Mouse (Mus musculus) cerebellum, adult 2 months (tissue): ENCODE results near the gene Atcay. TPM values are rescaled to one million over a fixed set of nuclear protein-coding genes. Genes with fewer than 3 reads are reported as not detected.
"Not testable (repeated sequence)": the region's sequence is repeated elsewhere in the genome, so short reads cannot be mapped to it uniquely, and the experiment has no call there.

ENCODE experiments used
- DNase-seq, 2 experiments: peaks; one replicate each; pipeline ENCODE4 v3.0.0; 2021
- H3K27ac ChIP-seq: fragments of 200-500 bp; 2 replicates; pipeline ENCODE4 v1.5.1; 2012; ENCODE audit warnings: low read length, control low read depth, inconsistent platforms; ENCODE audit not compliant: insufficient read depth
- H3K27me3 ChIP-seq: fragments of 200-500 bp; 2 replicates; pipeline ENCODE4 v1.6.1; 2012; ENCODE audit warnings: inconsistent platforms, mild to moderate bottlenecking, low read length, moderate library complexity; ENCODE audit not compliant: control insufficient read depth, insufficient read depth
- H3K4me1 ChIP-seq: fragments of 200-500 bp; 2 replicates; pipeline ENCODE4 v1.6.1; 2011; ENCODE audit warnings: low read length; ENCODE audit not compliant: control insufficient read depth, insufficient read depth
- H3K4me3 ChIP-seq: fragments of 200-500 bp; replicated peaks from 2 replicates; pipeline ENCODE3; 2011; ENCODE audit warnings: mild to moderate bottlenecking, low read depth, low read length, control low read depth; ENCODE audit not compliant: insufficient read depth
- CTCF ChIP-seq: fragments of 200-500 bp; IDR thresholded peaks from 2 replicates; pipeline ENCODE4 v1.5.1; 2011; ENCODE audit warnings: low read depth, mild to moderate bottlenecking, control low read depth, low read length, moderate library complexity, borderline replicate concordance; ENCODE audit not compliant: insufficient read depth
- POLR2A ChIP-seq: fragments of 200-500 bp; IDR thresholded peaks from 2 replicates; pipeline ENCODE4 v1.6.1; 2011; ENCODE audit warnings: low read length, control low read depth, borderline replicate concordance; ENCODE audit not compliant: insufficient read depth
- WGBS: fragments of 180-500 bp; shearing (Covaris S2); methylation state at CpG from one replicate; pipeline ENCODE4 v1.1.7; 2018; 5-methylcytosine and 5-hydroxymethylcytosine counted together
- polyA plus RNA-seq: library from polyadenylated mRNA; depleted of rRNA; stranded (reverse); fragments of >200 nt; gene quantifications from 2 replicates; pipeline ENCODE4 v1.2.3, GENCODE M21; 2012

Gene Atcay
- polyA plus RNA-seq, 1 experiment = 122 TPM

DNA sequence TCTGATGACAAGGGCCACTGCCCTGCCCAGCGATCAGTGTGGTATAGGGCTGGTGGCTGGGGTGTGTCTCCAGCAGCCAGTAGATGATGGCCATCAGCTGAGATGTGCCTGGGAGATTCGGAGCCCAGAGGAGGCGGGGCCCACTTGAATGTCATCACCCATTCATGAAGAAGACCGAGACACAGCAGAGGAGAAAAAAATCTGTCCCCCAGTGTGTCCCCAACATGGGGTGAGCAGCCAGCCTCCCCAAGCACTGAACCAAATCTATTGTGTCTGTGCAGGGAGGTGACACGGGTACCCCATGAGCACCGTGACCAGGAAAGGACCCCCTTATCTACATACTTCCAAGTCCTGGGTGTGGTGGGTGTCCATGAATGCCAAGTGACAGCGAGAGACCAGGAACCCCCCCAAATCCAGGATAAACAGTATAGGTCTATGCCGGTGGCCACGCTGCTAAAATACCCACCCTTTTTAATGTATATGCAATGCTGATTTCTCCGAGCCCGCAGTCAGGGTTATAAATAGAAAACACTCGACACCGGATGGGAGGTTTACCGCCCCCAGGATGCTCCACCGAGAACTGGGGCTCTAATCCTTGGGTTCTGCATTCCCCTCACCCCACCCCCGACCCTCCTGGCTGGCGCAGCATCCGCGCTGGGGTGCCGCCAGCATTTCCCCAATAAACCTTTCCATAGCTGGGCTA is 747 bp downstream of the Atcay start:
- WGBS = 3% methylated on average over 20 of the region's 20 CpGs
- no peaks in the 10 kb centered on the region for H3K27me3 ChIP-seq
- peak; percentile 53 to 55 for DNase-seq
- H3K4me1 ChIP-seq = peaks cover 18% of the 10 kb centered on the region; the same call in 1 of the 2 replicates
- TF ChIP-seq POLR2A (no peak), CTCF (no peak)
- H3K4me3 ChIP-seq = peak overlapping the region; percentile 79
- H3K27ac ChIP-seq = peak overlapping the region; percentile 92

DNA sequence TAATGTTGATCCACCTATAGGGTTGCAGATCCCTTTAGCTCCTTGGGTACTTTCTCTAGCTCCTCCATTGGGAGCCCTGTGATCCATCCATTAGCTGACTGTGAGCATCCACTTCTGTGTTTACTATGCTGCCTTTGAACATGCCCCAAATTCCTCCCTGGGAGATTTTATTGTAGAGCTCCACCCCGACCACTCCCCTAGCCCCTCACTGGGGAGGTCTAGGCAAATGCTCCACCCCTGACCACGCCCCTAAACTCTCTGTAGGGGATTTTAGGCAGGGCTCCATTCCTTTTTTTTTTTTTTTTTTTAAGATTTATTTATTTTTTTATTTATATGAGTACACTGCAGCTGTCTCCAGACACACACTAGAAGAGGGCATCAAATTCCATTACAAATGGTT is 6.9 kb downstream of the Atcay start:
- not testable (repeated sequence) for H3K4me3 ChIP-seq, DNase-seq, H3K4me1 ChIP-seq, H3K27ac ChIP-seq, H3K27me3 ChIP-seq
- 63% methylated on average over 2 of the region's 2 CpGs for WGBS

DNA sequence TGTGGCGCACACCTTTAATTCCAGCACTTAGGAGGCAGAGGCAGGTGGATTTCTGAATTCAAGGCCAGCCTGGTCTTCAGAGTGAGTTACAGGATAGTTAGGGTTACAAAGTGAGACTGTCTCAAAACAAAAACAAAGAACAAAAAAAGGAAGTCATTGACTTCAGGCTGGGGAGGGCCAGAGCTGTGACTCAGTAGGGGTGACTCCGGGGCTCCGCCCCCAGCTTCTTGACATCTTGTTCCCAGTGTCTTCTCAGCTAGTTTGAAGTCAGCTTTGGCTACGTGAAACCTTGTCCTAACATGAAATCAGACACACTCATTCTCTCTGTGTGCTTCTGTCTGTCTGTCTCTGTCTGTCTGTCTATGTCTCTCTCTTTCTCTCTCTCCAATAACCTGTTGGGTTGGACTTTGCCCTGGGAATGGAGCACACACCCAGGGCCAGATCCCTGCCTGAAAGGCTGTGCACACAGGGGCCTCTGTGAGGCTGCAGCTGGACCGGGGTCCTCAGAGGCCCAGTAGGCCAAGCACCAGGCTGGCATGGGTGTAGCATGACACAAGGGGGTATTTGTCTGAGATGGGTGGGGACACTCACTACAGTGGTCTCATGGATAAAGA is 9.1 kb downstream of the Atcay start:
- TF ChIP-seq CTCF (no peak), POLR2A (no peak)
- H3K4me3 ChIP-seq = no peak overlapping the region
- WGBS = 89% methylated on average over 5 of the region's 5 CpGs
- no peak for DNase-seq
- no peaks in the 10 kb centered on the region for H3K4me1 ChIP-seq
- no peaks in the 10 kb centered on the region for H3K27me3 ChIP-seq
- H3K27ac ChIP-seq = no peak overlapping the region

DNA sequence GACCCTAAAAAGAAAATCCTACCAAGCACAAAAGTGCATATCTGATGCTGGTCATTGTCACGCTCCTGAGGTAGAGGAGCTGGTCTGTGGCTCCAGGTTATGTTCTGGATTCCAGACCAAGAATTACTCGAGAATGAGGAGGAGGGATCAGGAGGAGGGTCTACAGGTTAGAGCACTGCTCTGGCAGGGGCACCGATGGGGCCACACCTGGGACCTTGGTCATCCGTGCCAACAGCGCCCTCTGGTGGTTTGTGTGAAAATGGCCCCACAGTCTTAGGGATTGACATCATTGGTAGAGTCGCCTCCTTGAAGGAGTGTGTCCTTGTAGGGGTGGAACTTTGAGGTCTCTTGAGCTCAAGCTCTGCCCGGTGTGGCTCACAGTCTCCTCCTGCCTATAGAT is 12.7 kb downstream of the Atcay start:
- Histone ChIP-seq H3K4me1 (no peaks in the 10 kb centered on the region), H3K27ac (no peak overlapping the region), H3K4me3 (no peak overlapping the region), H3K27me3 (no peaks in the 10 kb centered on the region)
- DNase-seq = peak; percentile 61 to 77
- TF ChIP-seq CTCF (peak; percentile 84), POLR2A (no peak)
- WGBS = 27% methylated on average over 7 of the region's 7 CpGs

DNA sequence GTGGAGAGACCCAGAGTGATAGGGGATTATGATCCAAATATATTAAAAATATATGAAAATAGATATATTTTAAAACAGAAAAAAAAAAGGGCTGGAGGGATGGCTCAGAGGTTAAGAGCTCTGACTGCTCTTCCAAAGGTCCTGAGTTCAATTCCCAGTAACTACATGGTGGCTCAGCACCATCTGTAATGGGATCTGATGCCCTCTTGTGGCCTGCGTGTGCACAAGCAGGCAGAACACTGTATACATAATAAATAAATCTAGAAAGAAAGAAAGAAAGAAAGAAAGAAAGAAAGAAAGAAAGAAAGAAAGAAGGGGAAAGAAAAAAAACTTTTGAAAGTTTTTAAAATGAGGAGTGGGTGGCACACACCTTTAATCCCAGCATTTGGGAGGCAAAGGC is 13.4 kb downstream of the Atcay start:
- not testable (repeated sequence) for H3K4me3 ChIP-seq, DNase-seq, H3K4me1 ChIP-seq, H3K27ac ChIP-seq, H3K27me3 ChIP-seq
- peak; percentile 53; the same call in 1 of the 2 replicates for TF ChIP-seq CTCF
- WGBS = 23% methylated on average over 1 of the region's 1 CpGs

DNA sequence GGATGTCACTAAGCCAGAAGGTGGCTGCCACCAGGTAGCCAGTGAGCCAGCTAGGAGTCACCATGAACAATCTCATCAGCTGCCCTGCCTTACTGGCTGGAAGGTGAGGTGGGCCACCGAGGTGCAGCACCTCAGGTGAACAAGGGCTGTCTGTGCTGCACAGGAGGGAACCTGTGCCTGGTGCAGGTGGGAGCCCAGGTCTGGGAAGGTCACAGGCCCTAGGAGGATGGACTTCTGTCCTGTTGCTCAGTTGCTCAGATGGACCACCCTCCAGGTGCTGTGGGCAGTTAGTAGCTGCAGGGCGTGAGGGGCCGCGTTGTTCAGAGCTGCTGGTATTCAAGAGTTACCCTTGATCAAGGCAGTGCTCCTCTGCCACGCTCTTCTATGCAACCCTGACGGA is 13.8 kb downstream of the Atcay start:
- Histone ChIP-seq H3K4me1 (no peaks in the 10 kb centered on the region), H3K4me3 (no peak overlapping the region), H3K27ac (no peak overlapping the region), H3K27me3 (no peaks in the 10 kb centered on the region)
- no peak for TF ChIP-seq POLR2A
- TF ChIP-seq CTCF = no peak
- no peak for DNase-seq
- WGBS = 86% methylated on average over 6 of the region's 6 CpGs

DNA sequence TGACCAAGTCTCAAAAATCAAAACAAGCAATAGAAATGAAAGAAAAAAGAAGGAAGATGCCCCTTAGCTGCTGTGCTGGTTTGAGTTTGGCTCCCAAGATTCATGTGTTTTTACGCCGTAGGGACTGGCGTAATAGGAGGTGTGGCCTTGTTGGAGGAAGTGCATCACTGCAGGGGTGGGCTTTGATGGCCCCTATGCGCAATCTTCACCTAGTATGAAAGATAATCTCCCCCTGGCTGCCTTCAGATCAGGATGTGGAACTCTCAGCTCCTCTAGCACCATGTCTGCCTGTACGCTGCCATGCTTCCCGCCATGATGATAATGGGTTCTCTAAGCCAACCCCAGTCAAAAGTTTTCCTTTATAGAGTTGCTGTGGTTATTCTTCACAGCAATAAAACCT is 14.4 kb downstream of the Atcay start:
- no peak for DNase-seq
- H3K27me3 ChIP-seq = no peaks in the 10 kb centered on the region
- no peaks in the 10 kb centered on the region for H3K4me1 ChIP-seq
- no peak overlapping the region for H3K27ac ChIP-seq
- 92% methylated on average over 6 of the region's 6 CpGs for WGBS
- no peak overlapping the region for H3K4me3 ChIP-seq
- TF ChIP-seq CTCF = no peak
- no peak for TF ChIP-seq POLR2A

DNA sequence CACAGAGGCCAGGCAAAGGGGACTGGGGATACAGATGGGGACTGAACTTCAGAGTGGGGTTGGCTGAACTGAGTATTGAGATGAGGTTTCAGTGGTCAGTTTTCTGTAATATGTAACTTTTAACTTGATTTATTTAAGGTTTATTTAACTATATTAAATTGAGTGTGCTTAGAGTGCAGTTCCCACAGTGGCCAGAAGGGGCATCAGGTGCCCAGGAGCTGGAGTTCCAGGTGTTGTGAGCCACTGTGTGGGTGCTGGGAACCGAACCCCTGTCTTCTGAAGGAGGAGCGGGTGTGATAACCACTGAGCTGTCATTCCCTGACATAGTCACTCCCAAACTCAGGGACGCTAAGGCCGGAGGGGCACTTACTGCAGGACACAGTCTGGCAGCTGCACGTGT is 20.5 kb downstream of the Atcay start:
- H3K27ac ChIP-seq = no peak overlapping the region
- no peaks in the 10 kb centered on the region for H3K4me1 ChIP-seq
- TF ChIP-seq CTCF (peak; percentile 44), POLR2A (no peak)
- DNase-seq = no peak
- 98% methylated on average over 5 of the region's 5 CpGs for WGBS
- H3K27me3 ChIP-seq = no peaks in the 10 kb centered on the region
- H3K4me3 ChIP-seq = no peak overlapping the region
